Mouse (Mus musculus) limb, embryonic 13.5 days (tissue): ENCODE measurements around the gene Rfwd3. TPM values are rescaled to one million over a fixed set of nuclear protein-coding genes. Genes with fewer than 3 reads are reported as not detected.
"Not testable (repeated sequence)": the region's sequence is repeated elsewhere in the genome, so short reads cannot be mapped to it uniquely, and the experiment has no call there.

Source experiments
- ATAC-seq: fragments of 200-750 bp; cut with Nextera tagmentation; 2 replicates; pipeline ENCODE4 v1.8.0; 2017; ENCODE audit warnings: low read depth, moderate number of reproducible peaks, moderate TSS enrichment; ENCODE audit not compliant: low FRiP score
- H3K27ac ChIP-seq: fragments of 300-500 bp; sonication (generic); 2 replicates; pipeline ENCODE4 v1.5.1; 2015; ENCODE audit warnings: inconsistent platforms, mild to moderate bottlenecking, moderate library complexity
- H3K27me3 ChIP-seq: fragments of 300-500 bp; sonication (generic); 2 replicates; pipeline ENCODE4 v1.6.1; 2015; ENCODE audit warnings: mild to moderate bottlenecking, inconsistent platforms
- H3K36me3 ChIP-seq: fragments of 300-500 bp; sonication (generic); 2 replicates; pipeline ENCODE4 v1.6.1; 2015; ENCODE audit warnings: inconsistent platforms, mild to moderate bottlenecking, moderate library complexity
- H3K4me1 ChIP-seq: fragments of 300-500 bp; sonication (generic); 2 replicates; pipeline ENCODE4 v1.6.1; 2015; ENCODE audit warnings: inconsistent platforms
- H3K4me2 ChIP-seq: fragments of 300-500 bp; sonication (generic); replicated peaks from 2 replicates; pipeline ENCODE4 v1.6.1; 2015; ENCODE audit warnings: inconsistent platforms, mild to moderate bottlenecking, moderate library complexity
- H3K4me3 ChIP-seq: fragments of 300-500 bp; sonication (generic); 2 replicates; pipeline ENCODE4 v1.5.1; 2015; ENCODE audit warnings: moderate library complexity, mild to moderate bottlenecking, inconsistent platforms
- H3K9ac ChIP-seq: fragments of 300-500 bp; sonication (generic); 2 replicates; pipeline ENCODE4 v1.6.1; 2015; ENCODE audit warnings: mild to moderate bottlenecking, inconsistent platforms
- H3K9me3 ChIP-seq: fragments of 300-500 bp; sonication (generic); 2 replicates; pipeline ENCODE4 v1.6.1; 2016; ENCODE audit warnings: inconsistent platforms
- WGBS: fragments of 180-500 bp; shearing (Covaris S2); methylation state at CpG from one replicate; pipeline ENCODE4 v1.1.7; 2015; 5-methylcytosine and 5-hydroxymethylcytosine counted together
- polyA plus RNA-seq: library from polyadenylated mRNA; unstranded; fragments of >200 nt; fragmentation: Nextera tagmentation; extraction: Ambion mirVana; gene quantifications from 2 replicates; pipeline ENCODE4 v1.2.1, GENCODE M21; 2015

The Rfwd3 gene
- 49.2 and 56.9 TPM in 2 replicates for polyA plus RNA-seq

DNA sequence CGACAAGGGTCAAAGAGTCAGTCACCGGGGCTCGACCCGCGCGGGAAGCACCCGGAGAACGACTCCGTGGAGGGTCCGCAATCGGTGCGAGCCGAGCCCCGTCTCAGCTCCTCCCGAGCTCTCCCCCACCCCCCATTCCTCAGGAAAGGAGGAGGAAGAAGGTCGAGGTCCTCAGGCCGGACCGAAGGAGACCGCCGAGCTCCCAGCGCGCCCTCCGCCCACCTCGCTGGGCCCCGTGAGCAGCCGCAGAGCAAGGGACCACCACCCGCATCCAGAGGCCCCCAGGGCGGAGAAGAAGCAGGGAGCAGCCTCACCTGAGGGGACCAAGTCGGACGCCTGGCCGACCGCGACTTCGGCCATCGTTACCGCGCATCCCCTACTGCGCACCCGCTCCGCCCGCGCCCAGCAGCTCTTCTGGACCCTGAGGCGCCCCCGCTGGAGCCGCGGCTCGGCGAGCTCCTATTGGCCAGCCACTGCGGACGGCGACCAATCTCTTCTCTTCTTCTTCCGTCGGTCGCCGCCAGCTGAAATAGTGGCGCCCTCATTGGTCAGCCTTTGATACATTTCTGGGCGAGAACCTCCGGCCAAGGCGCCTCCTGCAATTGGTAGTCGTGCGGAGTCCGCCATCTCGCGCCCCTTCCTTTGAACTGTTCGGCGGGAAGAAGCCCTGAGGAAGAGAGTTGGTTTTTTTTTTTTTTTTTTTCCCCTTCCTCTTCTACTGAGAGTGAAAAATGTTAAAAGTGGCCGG lies at the start of gene Rfwd3:
Gene Rfwd3, minus strand, starts transcription at position 402 of the 748 bp plus-strand sequence.
- Histone ChIP-seq H3K27me3 (no peaks in the 10 kb centered on the region), H3K9ac (peak within 1 kb of the TSS; percentile 91), H3K27ac (peak within 1 kb of the TSS; percentile 90), H3K4me3 (peak within 1 kb of the TSS; percentile 88), H3K4me1 (peaks cover 10% of the 10 kb centered on the region), H3K4me2 (peak within 1 kb of the TSS; percentile 72), H3K36me3 (peaks cover 17% of the 10 kb centered on the region), H3K9me3 (no peaks in the 10 kb centered on the region)
- 0% methylated on average over 66 of the region's 67 CpGs for WGBS
- peak; percentile 98 for ATAC-seq

DNA sequence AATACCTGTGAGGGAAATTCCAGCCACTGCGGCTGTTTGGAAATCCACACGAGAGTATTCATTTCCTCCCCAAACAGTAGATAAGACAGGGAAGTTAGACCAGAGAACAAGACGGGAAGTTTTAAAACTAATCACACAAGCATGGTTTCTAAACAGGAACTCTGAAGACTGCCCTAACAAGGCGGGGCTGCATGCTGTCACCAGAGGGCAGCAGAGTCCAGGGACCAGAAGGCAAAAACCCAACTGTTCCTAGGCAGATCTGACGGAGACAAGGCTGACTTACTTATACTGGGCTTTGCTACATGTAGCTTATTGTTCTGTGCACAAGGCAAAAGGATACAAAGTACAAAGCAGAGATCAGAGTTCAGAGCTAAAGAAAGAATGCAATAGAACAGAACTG lies 43.2 kb upstream of the Rfwd3 start:
- no peak overlapping the region for H3K27ac ChIP-seq
- 15% methylated on average over 5 of the region's 5 CpGs for WGBS
- H3K4me2 ChIP-seq = no peak overlapping the region
- H3K27me3 ChIP-seq = peaks cover 27% of the 10 kb centered on the region
- no peak overlapping the region for H3K9ac ChIP-seq
- peaks cover 2% of the 10 kb centered on the region for H3K4me1 ChIP-seq
- no peak overlapping the region for H3K4me3 ChIP-seq
- H3K9me3 ChIP-seq = no peaks in the 10 kb centered on the region
- no peaks in the 10 kb centered on the region for H3K36me3 ChIP-seq
- no peak for ATAC-seq

GRCm38 (mm10) chr8:111340186-111340585 lies 40.2 kb upstream of the Rfwd3 start:
- Histone ChIP-seq H3K4me3 (no peak overlapping the region), H3K27me3 (peaks cover 56% of the 10 kb centered on the region), H3K36me3 (no peaks in the 10 kb centered on the region), H3K9ac (no peak overlapping the region), H3K27ac (no peak overlapping the region), H3K4me1 (peaks cover 12% of the 10 kb centered on the region), H3K9me3 (no peaks in the 10 kb centered on the region), H3K4me2 (no peak overlapping the region)
- no peak for ATAC-seq
- WGBS = 76% methylated on average over 3 of the region's 3 CpGs

DNA sequence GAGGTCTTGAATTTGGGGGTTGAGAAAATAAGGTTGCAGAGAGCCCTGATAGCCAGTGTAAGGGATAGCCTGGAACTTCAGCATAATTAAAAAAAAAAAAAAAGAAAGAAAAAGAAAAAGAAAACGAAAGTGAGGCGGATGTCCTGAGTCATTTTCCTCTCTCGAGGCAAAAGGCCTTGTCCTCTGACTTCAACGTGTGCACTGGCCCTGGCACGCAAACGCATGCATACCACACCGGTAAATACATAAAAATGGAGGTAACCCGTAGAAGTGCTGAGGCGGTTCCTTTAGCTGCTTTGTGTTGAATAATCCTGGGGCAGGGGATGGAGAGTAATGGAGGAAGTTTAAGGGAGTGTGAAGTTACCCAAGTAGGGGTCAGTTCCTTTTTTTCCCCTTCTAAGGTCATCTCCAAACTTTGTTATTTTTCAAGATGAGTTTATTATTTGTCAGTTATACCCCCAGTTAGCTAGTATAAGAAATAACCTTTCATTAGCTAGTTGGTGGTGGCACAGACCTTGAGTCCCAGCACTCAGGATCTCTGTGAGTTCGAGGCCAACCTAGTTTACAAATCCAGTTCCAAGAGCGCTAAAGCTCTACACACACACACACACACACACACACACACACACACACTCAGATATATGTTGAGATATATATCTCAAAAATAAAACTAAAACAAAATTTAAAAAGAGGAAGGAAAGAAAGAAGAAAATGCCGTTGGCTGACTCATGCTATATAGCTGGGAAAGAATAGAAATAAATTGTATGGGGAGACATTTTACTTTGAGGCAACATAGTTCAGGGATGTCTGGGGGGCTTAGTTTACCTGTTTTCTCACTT lies 38.6 kb upstream of the Rfwd3 start:
- WGBS = 52% methylated on average over 12 of the region's 12 CpGs
- peaks cover 61% of the 10 kb centered on the region for H3K27me3 ChIP-seq
- H3K4me1 ChIP-seq = peaks cover 12% of the 10 kb centered on the region
- peak overlapping the region; percentile 44 for H3K4me3 ChIP-seq
- H3K9me3 ChIP-seq = no peaks in the 10 kb centered on the region
- no peak overlapping the region for H3K9ac ChIP-seq
- ATAC-seq = no peak
- no peak overlapping the region for H3K27ac ChIP-seq
- no peaks in the 10 kb centered on the region for H3K36me3 ChIP-seq
- H3K4me2 ChIP-seq = peak overlapping the region; percentile 75

- 1% methylated on average over 29 of the region's 29 CpGs for WGBS
- peaks cover 12% of the 10 kb centered on the region for H3K4me1 ChIP-seq
- H3K9me3 ChIP-seq = no peaks in the 10 kb centered on the region
- no peak for ATAC-seq
- peaks cover 64% of the 10 kb centered on the region for H3K27me3 ChIP-seq
- peak within 1 kb of the TSS; percentile 44 for H3K4me3 ChIP-seq
- no peaks in the 10 kb centered on the region for H3K36me3 ChIP-seq
- H3K27ac ChIP-seq = no peak within 1 kb of the TSS
- peak within 1 kb of the TSS; percentile 50; the same call in 1 of the 2 replicates for H3K9ac ChIP-seq
- peak within 1 kb of the TSS; percentile 75 for H3K4me2 ChIP-seq
These were observed 37.9 kb upstream of the Rfwd3 start, which contains the start of gene Mlkl for GRCm38 (mm10) chr8:111337890-111338347. Gene Mlkl (minus strand): TSS chr8:111338177.

DNA sequence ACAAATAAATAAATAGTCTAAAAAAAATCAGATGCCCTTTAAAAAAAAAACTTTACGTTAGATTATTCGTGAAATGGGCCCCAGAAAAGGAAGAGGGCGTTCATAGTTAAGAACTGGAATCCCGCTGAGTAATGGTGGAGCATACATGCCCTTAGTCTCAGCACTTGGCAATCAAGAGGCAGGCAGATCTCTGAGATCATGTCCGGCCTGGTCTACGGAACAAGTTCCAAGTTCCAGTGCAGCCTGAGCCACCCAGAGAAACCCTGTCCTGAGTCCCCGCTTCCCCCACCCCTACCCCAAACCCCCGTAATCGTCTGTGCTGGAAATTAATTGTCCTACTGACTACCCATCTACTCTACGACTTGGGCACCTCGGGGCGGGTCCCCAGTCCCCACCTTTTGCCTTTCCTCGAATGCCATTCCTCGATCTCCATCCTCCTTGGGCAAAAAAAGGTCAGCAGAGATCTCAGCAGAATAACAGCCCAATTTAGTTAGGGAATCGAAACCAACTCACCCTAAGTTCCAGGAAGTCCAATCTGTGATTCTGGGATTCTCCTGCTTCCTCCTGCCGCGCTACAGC lies 37.4 kb upstream of the Rfwd3 start:
- Histone ChIP-seq H3K9ac (peak overlapping the region; percentile 50; the same call in 1 of the 2 replicates), H3K4me2 (peak overlapping the region; percentile 75), H3K9me3 (no peaks in the 10 kb centered on the region), H3K36me3 (no peaks in the 10 kb centered on the region), H3K4me1 (peaks cover 12% of the 10 kb centered on the region), H3K4me3 (peak overlapping the region; percentile 44), H3K27me3 (peaks cover 64% of the 10 kb centered on the region), H3K27ac (no peak overlapping the region)
- ATAC-seq = no peak
- 23% methylated on average over 17 of the region's 17 CpGs for WGBS

GRCm38 (mm10) chr8:111336692-111337091 lies 36.7 kb upstream of the Rfwd3 start:
- H3K27me3 ChIP-seq = peaks cover 64% of the 10 kb centered on the region

GRCm38 (mm10) chr8:111325222-111325790 lies 25.3 kb upstream of the Rfwd3 start:
- WGBS = 79% methylated on average over 6 of the region's 6 CpGs
- H3K9me3 ChIP-seq = no peaks in the 10 kb centered on the region
- no peaks in the 10 kb centered on the region for H3K4me1 ChIP-seq
- no peaks in the 10 kb centered on the region for H3K27me3 ChIP-seq
- H3K9ac ChIP-seq = no peak overlapping the region
- no peak for ATAC-seq
- H3K4me2 ChIP-seq = no peak overlapping the region
- no peak overlapping the region for H3K27ac ChIP-seq
- H3K4me3 ChIP-seq = no peak overlapping the region
- no peaks in the 10 kb centered on the region for H3K36me3 ChIP-seq

More at GRCm38 (mm10) chr8:111336692-111337091, 36.7 kb upstream of the Rfwd3 start:
- H3K9me3 ChIP-seq = no peaks in the 10 kb centered on the region
- ATAC-seq = no peak
- no peak overlapping the region for H3K27ac ChIP-seq
- no peak overlapping the region for H3K4me2 ChIP-seq
- H3K4me3 ChIP-seq = no peak overlapping the region
- H3K9ac ChIP-seq = no peak overlapping the region
- no peaks in the 10 kb centered on the region for H3K36me3 ChIP-seq
- peaks cover 12% of the 10 kb centered on the region for H3K4me1 ChIP-seq
- 87% methylated on average over 4 of the region's 4 CpGs for WGBS

DNA sequence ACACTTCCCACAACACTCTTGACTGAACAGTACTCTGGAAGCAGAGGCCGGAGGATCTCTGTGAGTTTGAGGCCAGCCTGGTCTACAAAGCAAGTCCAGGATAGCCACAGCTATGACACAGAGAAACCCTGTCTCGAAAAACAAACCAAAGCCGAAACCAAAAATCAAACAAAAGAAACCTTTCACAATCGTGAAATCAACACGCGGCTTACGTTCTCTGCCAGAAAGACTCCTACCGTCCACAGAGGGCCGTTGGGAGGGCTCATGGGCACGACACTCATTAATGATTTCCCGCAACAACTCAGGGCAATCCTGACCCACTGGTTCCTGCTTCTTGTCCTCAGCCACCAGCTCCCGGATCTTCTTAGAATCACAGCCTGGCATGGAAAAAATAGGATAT lies 14.7 kb upstream of the Rfwd3 start:
- H3K9me3 ChIP-seq = no peaks in the 10 kb centered on the region
- H3K36me3 ChIP-seq = no peaks in the 10 kb centered on the region
- no peak overlapping the region for H3K4me2 ChIP-seq
- 87% methylated on average over 12 of the region's 12 CpGs for WGBS
- H3K4me1 ChIP-seq = no peaks in the 10 kb centered on the region
- no peak overlapping the region for H3K4me3 ChIP-seq
- 0 out of 2 replicates have a peak, but pooled peaks cover 6% of the 10 kb centered on the region for H3K27me3 ChIP-seq
- H3K9ac ChIP-seq = no peak overlapping the region
- no peak overlapping the region for H3K27ac ChIP-seq
- no peak for ATAC-seq

DNA sequence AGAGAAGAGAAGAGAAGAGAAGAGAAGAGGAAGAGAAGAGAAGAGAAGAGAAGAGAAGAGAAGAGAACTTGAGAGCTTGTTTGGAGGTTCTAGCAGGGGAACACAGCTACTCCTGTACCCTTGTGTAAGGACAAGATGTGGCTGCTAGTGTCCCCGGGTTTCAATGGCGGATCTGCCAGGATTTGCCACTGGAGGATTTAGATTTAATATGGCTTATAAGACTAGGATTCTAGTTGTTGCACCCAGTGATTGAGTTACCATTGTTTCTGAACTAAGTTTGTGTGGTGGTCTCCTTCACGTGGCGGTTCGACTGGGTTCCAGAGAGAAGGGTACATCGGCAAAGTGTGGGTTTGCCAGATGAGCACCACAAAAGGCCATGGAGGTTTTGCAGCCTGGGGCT lies 13.9 kb upstream of the Rfwd3 start:
- not testable (repeated sequence) for ATAC-seq, H3K27ac ChIP-seq, H3K4me1 ChIP-seq, H3K9ac ChIP-seq, H3K9me3 ChIP-seq, H3K36me3 ChIP-seq, H3K27me3 ChIP-seq, H3K4me3 ChIP-seq, H3K4me2 ChIP-seq
- WGBS = 93% methylated on average over 6 of the region's 6 CpGs

- Histone ChIP-seq H3K9ac (no peak overlapping the region), H3K4me1 (no peaks in the 10 kb centered on the region), H3K27ac (no peak overlapping the region), H3K9me3 (no peaks in the 10 kb centered on the region), H3K4me2 (no peak overlapping the region), H3K36me3 (no peaks in the 10 kb centered on the region), H3K27me3 (no peaks in the 10 kb centered on the region), H3K4me3 (no peak overlapping the region)
- no peak for ATAC-seq
- WGBS = 74% methylated on average over 3 of the region's 3 CpGs
These were observed 12.7 kb upstream of the Rfwd3 start for GRCm38 (mm10) chr8:111312758-111313162.
